Mouse (Mus musculus) cerebellum, adult 8-10 months (tissue): ENCODE results near the gene Slc39a8.
A peak's percentile ranks its signal among the peaks of the same experiment; 100 is the strongest.

Experiments
- DNase-seq: peaks from one replicate; pipeline ENCODE4 v3.0.0; 2022

The Slc39a8 gene

GRCm38 (mm10) chr3:135851607-135852006 is 26.5 kb downstream of the Slc39a8 start:
- no peak for DNase-seq

GRCm38 (mm10) chr3:135853604-135854297 is 28.7 kb downstream of the Slc39a8 start:
- no peak for DNase-seq

GRCm38 (mm10) chr3:135854298-135854984 is 29.4 kb downstream of the Slc39a8 start:
- no peak for DNase-seq

- no peak for DNase-seq
These were observed 29.9 kb downstream of the Slc39a8 start for GRCm38 (mm10) chr3:135854985-135855340.

- no peak for DNase-seq
These were observed 31.2 kb downstream of the Slc39a8 start for GRCm38 (mm10) chr3:135856303-135856702.

GRCm38 (mm10) chr3:135857134-135857533 is 32.1 kb downstream of the Slc39a8 start:
- DNase-seq, result no peak

- DNase-seq, result no peak
These were observed 34.4 kb downstream of the Slc39a8 start for GRCm38 (mm10) chr3:135859431-135859830.

GRCm38 (mm10) chr3:135862804-135863203 is 37.7 kb downstream of the Slc39a8 start:
- peak; percentile 29 for DNase-seq

GRCm38 (mm10) chr3:135869041-135869440 is 44.0 kb downstream of the Slc39a8 start:
- no peak for DNase-seq

- no peak for DNase-seq
These were observed 47.2 kb downstream of the Slc39a8 start for GRCm38 (mm10) chr3:135872325-135872724.

- no peak for DNase-seq
These were observed 48.5 kb downstream of the Slc39a8 start for GRCm38 (mm10) chr3:135873596-135873995.

GRCm38 (mm10) chr3:135878048-135878447 is 53.0 kb downstream of the Slc39a8 start:
- no peak for DNase-seq

GRCm38 (mm10) chr3:135885927-135886658 is 61.0 kb downstream of the Slc39a8 start:
- no peak for DNase-seq

GRCm38 (mm10) chr3:135886659-135887027 is 61.6 kb downstream of the Slc39a8 start:
- DNase-seq, result peak; percentile 87

- DNase-seq, result no peak
These were observed 62.2 kb downstream of the Slc39a8 start for GRCm38 (mm10) chr3:135887033-135887855.

- DNase-seq, result no peak
These were observed 62.7 kb downstream of the Slc39a8 start for GRCm38 (mm10) chr3:135887856-135888155.

- DNase-seq, result no peak
These were observed 64.3 kb downstream of the Slc39a8 start for GRCm38 (mm10) chr3:135889401-135889800.

GRCm38 (mm10) chr3:135903366-135903765 is 78.3 kb downstream of the Slc39a8 start:
- no peak for DNase-seq

- DNase-seq, result no peak
These were observed 79.8 kb downstream of the Slc39a8 start for GRCm38 (mm10) chr3:135904881-135905280.

GRCm38 (mm10) chr3:135905729-135906128 is 80.7 kb downstream of the Slc39a8 start:
- DNase-seq, result no peak

GRCm38 (mm10) chr3:135907028-135907427 is 81.9 kb downstream of the Slc39a8 start:
- no peak for DNase-seq

GRCm38 (mm10) chr3:135915941-135916340 is 90.9 kb downstream of the Slc39a8 start:
- no peak for DNase-seq

GRCm38 (mm10) chr3:135918566-135919180 is 93.6 kb downstream of the Slc39a8 start:
- no peak for DNase-seq
